Mouse (Mus musculus) midbrain, embryonic 14.5 days (tissue): ENCODE data around the gene Snx32. TPM values are rescaled to one million over a fixed set of nuclear protein-coding genes. Genes with fewer than 3 reads are reported as not detected.

Experiments
- ATAC-seq: fragments of 200-750 bp; cut with Nextera tagmentation; 2 replicates; pipeline ENCODE4 v1.8.0; 2017; ENCODE audit warnings: moderate number of reproducible peaks, moderate library complexity; ENCODE audit not compliant: low FRiP score, low TSS enrichment
- DNase-seq: peaks from one replicate; pipeline ENCODE4 v3.0.0-alpha.2; 2015
- H3K27ac ChIP-seq: fragments of 300-500 bp; sonication (generic); replicated peaks from 2 replicates; pipeline ENCODE4 v1.5.1; 2014; ENCODE audit warnings: mild to moderate bottlenecking, low read depth, low read length, moderate library complexity
- H3K27me3 ChIP-seq: fragments of 300-500 bp; sonication (generic); 2 replicates; pipeline ENCODE4 v1.6.1; 2014; ENCODE audit warnings: low read length, control low read depth, mixed read lengths; ENCODE audit not compliant: control insufficient read depth, insufficient read depth
- H3K36me3 ChIP-seq: fragments of 300-500 bp; sonication (generic); 2 replicates; pipeline ENCODE4 v1.6.1; 2014; ENCODE audit warnings: low read length, control low read depth; ENCODE audit not compliant: control insufficient read depth, insufficient read depth
- H3K4me1 ChIP-seq: fragments of 300-500 bp; sonication (generic); 2 replicates; pipeline ENCODE4 v1.6.1; 2014; ENCODE audit warnings: mild to moderate bottlenecking, antibody characterized with exemption, low read length, control low read depth; ENCODE audit not compliant: control insufficient read depth, insufficient read depth
- H3K4me2 ChIP-seq: fragments of 300-500 bp; sonication (generic); 2 replicates; pipeline ENCODE4 v1.6.1; 2014; ENCODE audit warnings: mild to moderate bottlenecking, low read length, moderate library complexity
- H3K4me3 ChIP-seq: fragments of 300-500 bp; sonication (generic); replicated peaks from 2 replicates; pipeline ENCODE4 v1.5.1; 2014; ENCODE audit warnings: low read depth, low read length
- H3K9ac ChIP-seq: fragments of 300-500 bp; sonication (generic); replicated peaks from 2 replicates; pipeline ENCODE4 v1.6.1; 2014; ENCODE audit warnings: mild to moderate bottlenecking, low read length, moderate library complexity
- H3K9me3 ChIP-seq: fragments of 300-500 bp; sonication (generic); 2 replicates; pipeline ENCODE4 v1.6.1; 2016; ENCODE audit warnings: low read length, control low read depth, mixed read lengths; ENCODE audit not compliant: control insufficient read depth
- WGBS: fragments of 180-500 bp; shearing (Covaris S2); extraction: QIAGEN DNeasy Blood & Tissue Kit; methylation state at CpG from one replicate; pipeline ENCODE4 v1.1.7; 2014; 5-methylcytosine and 5-hydroxymethylcytosine counted together
- polyA plus RNA-seq: library from polyadenylated mRNA; unstranded; fragments of >200 nt; fragmentation: Nextera tagmentation; extraction: Ambion mirVana; gene quantifications from 2 replicates; pipeline ENCODE4 v1.2.1, GENCODE M21; 2014

Snx32 gene
- polyA plus RNA-seq, 1 experiment from 2014 or later, result 89.8 TPM

GRCm38 (mm10) chr19:5480016-5480415, 30.3 kb downstream of the Snx32 start:
- peaks cover 42% of the 10 kb centered on the region for H3K36me3 ChIP-seq
- no peaks in the 10 kb centered on the region for H3K27me3 ChIP-seq
- no peak overlapping the region for H3K4me3 ChIP-seq
- H3K4me1 ChIP-seq, result peaks cover 8% of the 10 kb centered on the region; the same call in 1 of the 2 replicates
- no peak overlapping the region for H3K4me2 ChIP-seq
- ATAC-seq (no peak), DNase-seq (no peak)
- 92% methylated on average over 10 of the region's 10 CpGs for WGBS
- H3K9me3 ChIP-seq, result no peaks in the 10 kb centered on the region
- H3K9ac ChIP-seq, result no peak overlapping the region
- no peak overlapping the region for H3K27ac ChIP-seq

GRCm38 (mm10) chr19:5477668-5478300, 32.6 kb downstream of the Snx32 start:
- WGBS, result 92% methylated on average over 18 of the region's 18 CpGs
- H3K4me1 ChIP-seq, result peaks cover 21% of the 10 kb centered on the region
- H3K4me3 ChIP-seq, result no peak overlapping the region
- DNase-seq, result no peak
- H3K4me2 ChIP-seq, result no peak overlapping the region
- H3K36me3 ChIP-seq, result peaks cover 20% of the 10 kb centered on the region
- no peak overlapping the region for H3K9ac ChIP-seq
- no peak overlapping the region for H3K27ac ChIP-seq
- ATAC-seq, result no peak
- H3K27me3 ChIP-seq, result no peaks in the 10 kb centered on the region
- H3K9me3 ChIP-seq, result no peaks in the 10 kb centered on the region

- 87% methylated on average over 10 of the region's 10 CpGs for WGBS
- DNase-seq (no peak), ATAC-seq (no peak)
- Histone ChIP-seq H3K36me3 (peaks cover 14% of the 10 kb centered on the region), H3K4me2 (no peak overlapping the region), H3K27me3 (no peaks in the 10 kb centered on the region), H3K9ac (no peak overlapping the region), H3K4me1 (peaks cover 21% of the 10 kb centered on the region), H3K4me3 (no peak overlapping the region), H3K9me3 (no peaks in the 10 kb centered on the region), H3K27ac (no peak overlapping the region)
These were observed 33.2 kb downstream of the Snx32 start for GRCm38 (mm10) chr19:5477004-5477667.

GRCm38 (mm10) chr19:5475069-5475714, 35.1 kb downstream of the Snx32 start:
- Histone ChIP-seq H3K27ac (peak overlapping the region; percentile 61), H3K4me3 (peak overlapping the region; percentile 53), H3K9me3 (no peaks in the 10 kb centered on the region), H3K4me2 (peak overlapping the region; percentile 95), H3K9ac (peak overlapping the region; percentile 76), H3K4me1 (peaks cover 21% of the 10 kb centered on the region), H3K36me3 (peaks cover 4% of the 10 kb centered on the region; the same call in 1 of the 2 replicates), H3K27me3 (no peaks in the 10 kb centered on the region)
- no peak for DNase-seq
- ATAC-seq, result 0 out of 2 replicates have a peak, but pooled peaks have one; percentile 3
- 17% methylated on average over 13 of the region's 13 CpGs for WGBS

GRCm38 (mm10) chr19:5474281-5475068, 35.9 kb downstream of the Snx32 start:
- DNase-seq, result peak; percentile 75
- Histone ChIP-seq H3K4me3 (peak overlapping the region; percentile 53), H3K9ac (peak overlapping the region; percentile 76), H3K4me2 (peak overlapping the region; percentile 95), H3K27ac (peak overlapping the region; percentile 61), H3K4me1 (peaks cover 21% of the 10 kb centered on the region), H3K27me3 (no peaks in the 10 kb centered on the region), H3K9me3 (no peaks in the 10 kb centered on the region), H3K36me3 (0 out of 2 replicates have a peak, but pooled peaks cover 4% of the 10 kb centered on the region)
- ATAC-seq, result peak; percentile 62; the same call in 1 of the 2 replicates
- WGBS, result under 1% methylated on average over 63 of the region's 68 CpGs

GRCm38 (mm10) chr19:5473720-5474119, 36.6 kb downstream of the Snx32 start, which contains the start of gene Efemp2:
TSS of gene Efemp2 (plus strand) at chr19:5473954.
- Histone ChIP-seq H3K4me3 (peak within 1 kb of the TSS; percentile 53), H3K4me1 (peaks cover 21% of the 10 kb centered on the region), H3K36me3 (no peaks in the 10 kb centered on the region), H3K27me3 (no peaks in the 10 kb centered on the region), H3K4me2 (peak within 1 kb of the TSS; percentile 95), H3K9me3 (no peaks in the 10 kb centered on the region), H3K27ac (peak within 1 kb of the TSS; percentile 61), H3K9ac (peak within 1 kb of the TSS; percentile 76)
- ATAC-seq (peak; percentile 57; the same call in 1 of the 2 replicates), DNase-seq (peak; percentile 82)
- WGBS, result 2% methylated on average over 22 of the region's 22 CpGs

- no peaks in the 10 kb centered on the region for H3K9me3 ChIP-seq
- no peak overlapping the region for H3K4me3 ChIP-seq
- DNase-seq (no peak), ATAC-seq (no peak)
- H3K27me3 ChIP-seq, result no peaks in the 10 kb centered on the region
- no peak overlapping the region for H3K9ac ChIP-seq
- no peak overlapping the region for H3K27ac ChIP-seq
- 85% methylated on average over 3 of the region's 3 CpGs for WGBS
- H3K4me2 ChIP-seq, result no peak overlapping the region
- peaks cover 21% of the 10 kb centered on the region for H3K4me1 ChIP-seq
- peaks cover 2% of the 10 kb centered on the region; the same call in 1 of the 2 replicates for H3K36me3 ChIP-seq
These were observed 37.5 kb downstream of the Snx32 start for GRCm38 (mm10) chr19:5472857-5473256.

GRCm38 (mm10) chr19:5471846-5472245, 38.5 kb downstream of the Snx32 start:
- Histone ChIP-seq H3K36me3 (peaks cover 12% of the 10 kb centered on the region), H3K4me3 (no peak overlapping the region), H3K27me3 (no peaks in the 10 kb centered on the region), H3K4me2 (no peak overlapping the region), H3K9ac (no peak overlapping the region), H3K9me3 (no peaks in the 10 kb centered on the region), H3K27ac (no peak overlapping the region), H3K4me1 (peaks cover 21% of the 10 kb centered on the region)
- DNase-seq (no peak), ATAC-seq (no peak)
- 43% methylated on average over 5 of the region's 5 CpGs for WGBS
